Mouse (Mus musculus) liver, postnatal 0 days (tissue): Measurements from ENCODE around the gene Styxl1. TPM values are rescaled to one million over a fixed set of nuclear protein-coding genes. Genes with fewer than 3 reads are reported as not detected.

Experiments
- ATAC-seq: fragments of 200-750 bp; cut with Nextera tagmentation; 2 replicates; pipeline ENCODE4 v1.8.0; 2017; ENCODE audit warnings: mild to moderate bottlenecking, moderate library complexity
- DNase-seq: peaks from one replicate; pipeline ENCODE4 v3.0.0-alpha.2; 2016
- H3K27ac ChIP-seq: fragments of 300-500 bp; sonication (generic); 2 replicates; pipeline ENCODE4 v1.5.1; 2014; ENCODE audit warnings: antibody characterized with exemption, moderate library complexity, mild to moderate bottlenecking, low read depth
- H3K27me3 ChIP-seq: fragments of 300-500 bp; sonication (generic); 2 replicates; pipeline ENCODE4 v1.6.1; 2014; ENCODE audit warnings: low read length, control low read depth, mixed read lengths; ENCODE audit not compliant: insufficient read depth
- H3K36me3 ChIP-seq: fragments of 300-500 bp; sonication (generic); replicated peaks from 2 replicates; pipeline ENCODE4 v1.6.1; 2014; ENCODE audit warnings: mild to moderate bottlenecking, control low read depth, low read length, moderate library complexity, mixed read lengths; ENCODE audit not compliant: insufficient read depth
- H3K4me1 ChIP-seq: fragments of 300-500 bp; sonication (generic); 2 replicates; pipeline ENCODE4 v1.6.1; 2014; ENCODE audit warnings: antibody characterized with exemption, mild to moderate bottlenecking, control low read depth; ENCODE audit not compliant: insufficient read depth
- H3K4me2 ChIP-seq: fragments of 300-500 bp; sonication (generic); 2 replicates; pipeline ENCODE4 v1.6.1; 2014; ENCODE audit warnings: low read depth, mild to moderate bottlenecking, low read length, moderate library complexity, mixed read lengths
- H3K4me3 ChIP-seq: fragments of 300-500 bp; sonication (generic); 2 replicates; pipeline ENCODE4 v1.5.1; 2014; ENCODE audit warnings: low read depth, low read length
- H3K9ac ChIP-seq: fragments of 300-500 bp; sonication (generic); replicated peaks from 2 replicates; pipeline ENCODE4 v1.6.1; 2014; ENCODE audit warnings: mild to moderate bottlenecking, moderate library complexity
- H3K9me3 ChIP-seq: fragments of 300-500 bp; sonication (generic); 2 replicates; pipeline ENCODE4 v1.6.1; 2016; ENCODE audit warnings: mild to moderate bottlenecking, control low read depth, low read length, mixed read lengths
- CTCF ChIP-seq: sonication (generic); IDR thresholded peaks from 2 replicates; pipeline ENCODE4 v1.5.1; 2016; ENCODE audit warnings: antibody characterized with exemption, low read depth
- EP300 ChIP-seq: IDR thresholded peaks from 2 replicates; pipeline ENCODE4 v1.6.1; 2016; ENCODE audit warnings: antibody characterized with exemption, low read depth, mild to moderate bottlenecking
- WGBS: fragments of 180-500 bp; shearing (Covaris S2); extraction: QIAGEN DNeasy Blood & Tissue Kit; methylation state at CpG from one replicate; pipeline ENCODE4 v1.1.7; 2014; ENCODE audit not compliant: insufficient replicate concordance; 5-methylcytosine and 5-hydroxymethylcytosine counted together
- polyA plus RNA-seq: library from polyadenylated mRNA; unstranded; fragments of >200 nt; fragmentation: Nextera tagmentation; extraction: Ambion mirVana; gene quantifications from 2 replicates; pipeline ENCODE4 v1.2.1, GENCODE M21; 2015

Gene Styxl1
- polyA plus RNA-seq, 1 experiment from 2014 or later, result 0.46 TPM

- Histone ChIP-seq H3K9me3 (no peaks in the 10 kb centered on the region), H3K4me1 (peaks cover 50% of the 10 kb centered on the region), H3K36me3 (peaks cover 13% of the 10 kb centered on the region), H3K27me3 (no peaks in the 10 kb centered on the region), H3K4me2 (no peak overlapping the region), H3K27ac (no peak overlapping the region), H3K4me3 (no peak overlapping the region), H3K9ac (no peak overlapping the region)
- TF ChIP-seq EP300 (no peak), CTCF (no peak)
- WGBS, result 74% methylated on average over 5 of the region's 5 CpGs
- no peak for ATAC-seq
- no peak for DNase-seq
Observed at GRCm38 (mm10) chr5:135709716-135710115, 68.5 kb downstream of the Styxl1 start.

DNA sequence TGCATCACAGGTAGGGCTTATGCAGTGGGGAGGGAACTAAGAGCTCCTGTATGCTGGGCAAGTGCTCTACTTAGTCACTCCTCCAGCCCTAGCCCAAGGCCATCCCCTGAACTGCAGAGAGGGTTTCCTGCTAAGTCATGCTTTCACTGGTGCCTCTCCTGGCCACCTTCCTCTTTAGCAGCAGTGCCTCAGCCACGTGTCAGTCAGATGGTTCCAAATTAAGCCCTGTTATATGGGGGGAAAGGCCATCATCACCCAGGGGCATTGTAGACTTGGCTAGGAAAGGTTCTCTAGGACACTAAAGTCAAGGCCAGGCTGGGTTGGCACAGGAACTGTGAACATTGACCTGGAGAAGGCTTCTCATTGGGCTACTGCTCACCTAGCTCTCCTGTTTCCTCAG, 70.3 kb downstream of the Styxl1 start:
- no peaks in the 10 kb centered on the region for H3K27me3 ChIP-seq
- no peak overlapping the region for H3K4me3 ChIP-seq
- peaks cover 17% of the 10 kb centered on the region for H3K36me3 ChIP-seq
- peak; percentile 22 for DNase-seq
- peak overlapping the region; percentile 13 for H3K27ac ChIP-seq
- peaks cover 44% of the 10 kb centered on the region for H3K4me1 ChIP-seq
- H3K4me2 ChIP-seq, result no peak overlapping the region
- TF ChIP-seq EP300 (no peak), CTCF (no peak)
- no peaks in the 10 kb centered on the region for H3K9me3 ChIP-seq
- WGBS, result 8% methylated on average over 1 of the region's 1 CpGs
- H3K9ac ChIP-seq, result no peak overlapping the region
- ATAC-seq, result peak; percentile 21; the same call in 1 of the 2 replicates

DNA sequence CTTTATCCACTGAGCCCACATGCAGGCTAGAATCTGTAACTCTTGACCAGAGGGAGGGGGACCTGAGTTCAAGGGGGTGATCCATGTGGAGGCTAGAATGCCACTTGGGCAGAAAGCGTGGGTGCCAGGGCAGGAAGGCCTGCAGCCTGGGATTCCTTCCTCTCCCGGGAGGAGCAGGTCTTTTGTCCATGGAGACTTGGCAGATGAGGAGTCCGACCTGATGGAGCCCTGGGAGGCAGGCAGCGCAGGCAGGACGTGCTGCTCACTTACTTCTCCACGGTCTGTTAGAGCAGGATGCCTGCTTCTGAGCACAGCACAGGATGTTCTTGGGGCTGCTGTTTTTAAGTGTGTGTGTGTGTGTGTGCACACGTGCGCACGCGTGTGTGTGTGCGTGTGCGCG, 71.1 kb downstream of the Styxl1 start:
- DNase-seq (no peak), ATAC-seq (no peak)
- Histone ChIP-seq H3K9me3 (no peaks in the 10 kb centered on the region), H3K27ac (peak overlapping the region; percentile 13), H3K4me3 (no peak overlapping the region), H3K4me2 (no peak overlapping the region), H3K4me1 (peaks cover 41% of the 10 kb centered on the region), H3K27me3 (no peaks in the 10 kb centered on the region), H3K36me3 (peaks cover 17% of the 10 kb centered on the region), H3K9ac (no peak overlapping the region)
- TF ChIP-seq EP300, result no peak
- no peak for TF ChIP-seq CTCF
- 87% methylated on average over 13 of the region's 13 CpGs for WGBS

GRCm38 (mm10) chr5:135705383-135705782, 72.8 kb downstream of the Styxl1 start:
- Histone ChIP-seq H3K4me3 (no peak overlapping the region), H3K36me3 (peaks cover 25% of the 10 kb centered on the region), H3K27ac (no peak overlapping the region), H3K27me3 (no peaks in the 10 kb centered on the region), H3K4me1 (peaks cover 28% of the 10 kb centered on the region), H3K9ac (no peak overlapping the region), H3K4me2 (no peak overlapping the region), H3K9me3 (no peaks in the 10 kb centered on the region)
- whole genome bisulfite sequencing, result 85% methylated on average over 4 of the region's 4 CpGs
- no peak for DNase-seq
- TF ChIP-seq CTCF (no peak), EP300 (no peak)
- ATAC-seq, result no peak

GRCm38 (mm10) chr5:135703431-135703830, 74.8 kb downstream of the Styxl1 start:
- WGBS, result 88% methylated on average over 7 of the region's 7 CpGs
- peak overlapping the region; percentile 1; the same call in 1 of the 2 replicates for H3K4me2 ChIP-seq
- TF ChIP-seq EP300 (no peak), CTCF (no peak)

DNA sequence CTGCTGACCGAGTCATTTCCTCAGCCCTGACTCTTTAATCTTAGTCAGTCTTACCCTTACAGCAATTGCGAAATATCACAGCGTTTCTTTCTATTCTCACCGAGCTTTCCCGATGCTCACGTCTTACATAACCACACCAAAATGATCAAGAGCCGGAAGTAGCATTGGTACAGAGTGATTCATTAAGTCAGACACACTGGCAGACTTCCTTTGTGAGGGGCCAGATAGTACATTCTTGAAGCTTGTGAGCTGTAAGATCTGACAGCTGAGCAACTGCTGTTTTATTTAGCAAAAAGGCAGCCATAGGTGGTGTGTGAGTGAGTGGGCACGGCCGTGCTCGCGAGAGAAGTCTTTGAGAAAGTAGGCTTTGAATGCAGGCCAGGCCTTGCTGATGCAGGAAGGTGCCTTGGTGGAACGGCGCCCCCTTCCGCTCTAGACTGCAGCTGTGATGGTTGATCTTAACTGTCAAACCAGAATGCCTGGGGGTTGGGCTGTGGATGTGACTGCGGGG, 75.4 kb downstream of the Styxl1 start:
- TF ChIP-seq EP300 (peak; percentile 45; the same call in 1 of the 2 replicates), CTCF (peak; percentile 64)
- peak overlapping the region; percentile 16; the same call in 1 of the 2 replicates for H3K27ac ChIP-seq
- H3K9me3 ChIP-seq, result no peaks in the 10 kb centered on the region
- peak; percentile 71 for DNase-seq
- H3K4me1 ChIP-seq, result peaks cover 18% of the 10 kb centered on the region
- peaks cover 20% of the 10 kb centered on the region; the same call in 1 of the 2 replicates for H3K36me3 ChIP-seq
- H3K4me3 ChIP-seq, result no peak overlapping the region
- ATAC-seq, result peak; percentile 30
- H3K9ac ChIP-seq, result no peak overlapping the region
- H3K27me3 ChIP-seq, result no peaks in the 10 kb centered on the region
- 18% methylated on average over 15 of the region's 15 CpGs for WGBS
- H3K4me2 ChIP-seq, result peak overlapping the region; percentile 1

More at GRCm38 (mm10) chr5:135703431-135703830, 74.8 kb downstream of the Styxl1 start:
- no peak for ATAC-seq
- Histone ChIP-seq H3K4me1 (peaks cover 24% of the 10 kb centered on the region), H3K27ac (no peak overlapping the region), H3K4me3 (no peak overlapping the region), H3K9ac (no peak overlapping the region), H3K36me3 (peaks cover 23% of the 10 kb centered on the region), H3K9me3 (no peaks in the 10 kb centered on the region), H3K27me3 (no peaks in the 10 kb centered on the region)
- DNase-seq, result no peak
